Mouse (Mus musculus): ENCODE data around the gene Pex6. TPM values are rescaled to one million over a fixed set of nuclear protein-coding genes. Genes with fewer than 3 reads are reported as not detected.

Gene Pex6
- total RNA-seq (2021) = 10 to 100 TPM; 52.7 to 53.5 TPM

DNA sequence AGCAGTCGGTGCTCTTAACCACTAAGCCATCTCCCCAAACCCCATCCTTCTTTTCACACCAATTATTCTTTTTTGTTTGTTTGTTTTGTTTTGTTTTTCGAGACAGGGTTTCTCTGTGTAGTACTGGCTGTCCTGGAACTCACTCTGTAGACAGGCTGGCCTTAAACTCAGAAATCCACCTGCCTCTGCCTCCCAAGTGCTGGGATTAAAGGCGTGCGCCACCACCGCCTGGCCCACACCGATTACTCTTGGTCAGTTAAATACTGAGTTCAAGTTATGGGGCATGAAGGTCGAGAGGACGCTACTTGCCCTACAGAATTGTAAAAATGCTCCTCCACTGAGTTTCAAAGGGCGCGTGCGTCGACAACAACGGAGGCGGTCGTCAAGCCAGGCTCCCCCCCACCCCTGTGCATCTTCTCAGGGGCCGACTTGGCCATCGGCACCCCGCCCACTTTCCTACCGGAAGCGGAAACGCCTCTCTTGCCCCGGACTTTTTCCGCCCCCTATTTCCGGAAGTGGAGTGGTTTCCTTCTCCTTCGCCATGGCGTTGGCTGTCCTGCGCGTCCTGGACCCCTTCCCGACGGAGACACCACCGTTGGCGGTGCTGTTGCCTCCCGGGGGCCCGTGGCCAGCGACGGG, at the start of gene Pex6:
Pex6 (plus strand) TSS at position 505 of the 639 bp plus-strand sequence.
- DNase-seq (ENCODE audit: extremely low spot score in 1 of 2, low spot score in 1 of 2) = peak; percentile 82 to 86

DNA sequence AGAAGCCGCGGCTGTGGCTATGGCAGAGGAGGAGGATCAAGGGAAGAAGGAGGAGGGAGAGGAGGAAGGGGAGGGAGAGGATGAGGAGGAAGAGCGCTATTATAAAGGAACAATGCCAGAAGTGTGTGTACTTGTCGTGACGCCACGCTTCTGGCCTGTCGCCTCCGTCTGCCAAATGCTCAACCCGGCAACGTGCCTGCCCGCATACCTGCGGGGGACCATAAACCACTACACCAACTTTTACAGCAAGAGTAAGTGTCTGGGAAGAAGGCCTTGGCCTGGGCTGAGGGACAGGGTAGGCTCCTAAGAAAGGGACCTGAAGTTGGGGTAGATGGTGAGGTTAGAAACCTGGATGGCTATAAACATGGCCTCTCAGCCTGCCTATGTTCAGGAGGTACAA, 49.3 kb upstream of the Pex6 start:
- no peak for DNase-seq (ENCODE audit: extremely low spot score in 1 of 2, low spot score in 1 of 2)

DNA sequence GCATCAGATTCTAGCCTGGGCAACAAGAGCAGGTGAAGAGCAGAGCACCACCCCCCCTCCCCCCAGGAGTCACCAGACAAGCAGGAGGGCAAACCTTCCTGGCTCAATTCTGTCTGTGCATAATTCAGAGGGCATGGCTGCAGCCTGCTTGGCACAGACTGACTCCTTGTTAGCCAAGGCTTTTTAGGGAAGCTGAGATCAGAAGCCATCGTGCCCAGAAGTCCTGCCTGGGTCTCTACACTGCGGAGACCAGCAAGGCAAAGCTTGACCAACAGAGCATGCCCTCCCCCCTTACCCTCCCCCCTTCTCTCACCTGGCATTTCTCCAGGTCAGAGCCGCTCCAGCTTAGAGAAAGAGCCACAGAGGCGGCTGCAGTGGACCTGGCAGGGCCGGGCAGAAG, 48.5 kb upstream of the Pex6 start:
- DNase-seq (ENCODE audit: extremely low spot score in 1 of 2, low spot score in 1 of 2) = no peak

DNA sequence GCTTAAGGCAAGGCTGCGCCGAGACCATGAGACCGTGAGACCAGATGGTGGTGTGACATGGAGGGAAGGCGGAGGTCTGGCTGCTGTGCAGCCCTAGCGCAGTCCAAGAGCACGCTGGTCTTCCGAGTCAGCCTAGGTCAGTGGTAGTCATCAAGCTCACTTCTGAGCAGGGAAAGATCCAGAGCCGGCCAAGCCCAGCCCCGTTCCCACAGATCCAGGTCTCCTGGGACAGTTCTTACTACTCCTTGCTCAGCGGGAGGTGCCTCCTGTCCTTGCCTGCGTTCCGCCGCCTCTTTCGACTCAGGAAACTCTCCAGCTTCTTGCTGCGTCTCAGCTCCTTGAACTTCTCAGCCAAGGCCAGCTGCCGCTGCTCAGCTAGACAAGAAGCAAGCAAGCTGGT, 43.6 kb upstream of the Pex6 start:
- DNase-seq (ENCODE audit: extremely low spot score in 1 of 2, low spot score in 1 of 2) = no peak

DNA sequence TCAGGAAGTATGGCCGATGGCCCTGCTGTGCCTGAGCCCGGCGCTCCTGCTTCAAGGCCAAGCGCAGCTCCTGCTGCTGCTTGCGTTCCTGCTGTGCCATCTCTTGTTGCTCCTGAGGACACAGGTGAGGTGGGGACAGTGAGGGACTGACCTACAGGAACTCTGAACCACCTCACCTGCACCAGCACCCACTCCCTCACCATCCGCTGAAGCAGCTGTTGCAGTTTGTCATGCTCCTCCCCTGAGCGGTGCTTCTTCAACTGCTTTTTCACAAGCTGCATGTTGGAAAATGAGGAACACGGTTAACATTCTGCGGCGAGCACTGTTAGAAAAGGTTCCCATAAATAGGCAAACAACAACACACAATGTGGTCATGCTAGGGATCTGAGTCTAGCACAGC, 41.4 kb upstream of the Pex6 start:
- no peak for DNase-seq (ENCODE audit: extremely low spot score in 1 of 2, low spot score in 1 of 2)

DNA sequence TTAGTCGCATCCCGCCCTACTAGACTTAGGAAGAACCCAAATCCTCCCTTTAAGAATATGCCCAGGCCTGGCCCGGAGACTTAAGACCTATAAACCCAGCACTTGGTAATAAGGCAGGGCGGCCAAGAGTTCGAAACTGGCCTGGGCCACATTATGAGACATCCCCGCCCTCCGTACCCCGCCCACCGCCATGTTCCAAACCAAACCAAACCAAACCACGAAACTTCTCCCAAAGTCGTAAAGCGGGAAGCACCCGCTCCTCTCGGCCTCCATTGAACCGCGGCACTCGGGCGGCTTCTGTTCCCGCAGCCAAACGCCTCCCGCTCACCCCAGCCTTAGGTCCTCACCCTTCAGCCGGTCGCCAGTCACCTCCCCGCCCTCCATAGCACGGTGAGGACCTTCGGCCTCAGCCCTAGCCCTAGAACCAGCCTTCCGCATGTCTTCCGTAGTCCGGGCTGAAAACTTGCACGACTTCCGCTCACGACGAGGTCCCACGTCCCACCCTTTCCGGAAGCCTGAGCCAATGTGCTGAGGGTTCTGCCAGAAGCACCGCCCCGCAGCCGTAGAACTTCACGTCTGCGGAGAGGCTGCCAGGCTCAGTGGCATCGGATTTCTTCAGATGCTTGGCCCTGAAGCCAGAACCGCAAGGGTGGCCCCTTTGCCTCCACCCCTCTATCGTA, 37.3 kb upstream of the Pex6 start, which contains the start of gene Rrp36:
Rrp36 (minus strand) TSS at position 503 of the 680 bp plus-strand sequence.
- DNase-seq (ENCODE audit: extremely low spot score in 1 of 2, low spot score in 1 of 2) = peak; percentile 69 to 81

DNA sequence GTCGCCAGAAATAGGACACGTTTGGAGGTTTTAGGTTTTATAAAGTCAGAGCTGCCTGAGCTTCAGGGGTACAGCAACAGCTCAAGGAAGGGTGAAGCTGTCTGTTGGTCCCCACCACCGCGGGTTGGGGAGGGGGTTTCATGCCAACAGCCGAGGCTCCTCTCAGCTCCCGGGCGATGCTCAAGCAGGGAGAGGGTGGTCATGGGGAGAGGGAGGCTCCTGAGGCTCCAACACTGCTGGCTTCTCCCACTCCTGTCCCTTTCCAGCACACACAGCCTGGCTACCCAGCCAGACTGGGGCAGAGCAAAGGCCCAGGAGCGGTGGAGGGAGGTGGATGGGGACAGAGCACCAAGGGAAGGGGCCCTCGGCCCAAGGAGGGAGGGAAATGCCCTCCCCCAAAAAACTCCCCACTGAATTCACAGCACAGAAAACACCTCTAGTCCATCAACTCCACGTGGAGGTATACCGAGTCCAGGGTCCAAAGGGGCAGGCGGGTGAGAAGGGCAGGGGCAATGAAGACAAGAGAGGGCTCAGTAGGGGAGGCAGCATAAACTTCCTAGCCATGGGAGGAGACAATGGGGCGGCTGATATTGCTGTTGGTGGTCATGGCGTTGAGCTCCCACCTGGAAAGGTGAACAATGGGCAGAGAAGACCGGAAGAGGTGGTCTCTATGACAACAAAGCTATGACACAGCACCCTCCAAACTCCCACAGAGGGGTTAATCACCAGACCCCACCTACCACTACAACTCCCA, 36.6 kb upstream of the Pex6 start:
- no peak for DNase-seq (ENCODE audit: extremely low spot score in 1 of 2, low spot score in 1 of 2)

DNA sequence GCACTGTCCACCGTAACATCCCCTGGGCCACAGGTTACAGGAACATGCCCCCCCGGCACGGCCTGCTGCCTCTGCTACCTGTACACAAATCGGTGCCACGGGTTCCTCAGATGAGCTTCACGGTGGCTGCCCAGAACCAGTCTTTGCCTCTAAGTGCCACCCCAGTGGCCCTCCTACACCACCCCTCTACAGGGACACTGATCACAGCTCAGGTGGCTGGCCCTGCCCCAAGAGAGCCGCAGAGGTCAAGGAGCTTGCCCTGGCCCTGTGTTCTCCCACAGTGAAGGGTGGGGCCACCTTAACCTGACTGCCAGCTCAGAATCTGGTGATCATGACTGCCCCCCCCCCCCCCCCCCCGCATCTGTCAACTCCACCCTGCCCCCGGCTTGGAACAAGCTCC, 32.8 kb upstream of the Pex6 start, which contains the start of gene Mea1:
Mea1 (plus strand) TSS at position 378 of the 400 bp plus-strand sequence.
- DNase-seq (ENCODE audit: extremely low spot score in 1 of 2, low spot score in 1 of 2) = no peak

DNA sequence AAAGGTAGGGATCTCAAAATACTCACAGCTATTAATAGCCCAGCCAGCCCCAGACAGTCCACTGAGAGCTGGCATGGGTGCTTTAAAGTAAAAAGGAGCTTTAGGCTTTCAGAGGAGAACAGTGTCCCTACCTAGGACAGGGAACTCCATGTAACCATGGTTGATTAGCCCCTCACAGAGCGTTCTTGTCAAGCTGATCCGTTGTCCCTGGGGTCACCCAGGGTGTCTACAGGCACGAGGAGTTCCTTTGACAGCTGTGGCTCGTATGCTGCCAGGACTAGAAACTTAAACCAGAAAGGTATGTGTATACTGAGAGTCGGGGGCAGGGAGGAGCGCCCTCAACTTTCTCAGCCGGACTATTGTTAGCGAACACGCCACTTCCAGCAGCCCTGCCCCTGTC, 32.4 kb upstream of the Pex6 start:
- no peak for DNase-seq (ENCODE audit: extremely low spot score in 1 of 2, low spot score in 1 of 2)

DNA sequence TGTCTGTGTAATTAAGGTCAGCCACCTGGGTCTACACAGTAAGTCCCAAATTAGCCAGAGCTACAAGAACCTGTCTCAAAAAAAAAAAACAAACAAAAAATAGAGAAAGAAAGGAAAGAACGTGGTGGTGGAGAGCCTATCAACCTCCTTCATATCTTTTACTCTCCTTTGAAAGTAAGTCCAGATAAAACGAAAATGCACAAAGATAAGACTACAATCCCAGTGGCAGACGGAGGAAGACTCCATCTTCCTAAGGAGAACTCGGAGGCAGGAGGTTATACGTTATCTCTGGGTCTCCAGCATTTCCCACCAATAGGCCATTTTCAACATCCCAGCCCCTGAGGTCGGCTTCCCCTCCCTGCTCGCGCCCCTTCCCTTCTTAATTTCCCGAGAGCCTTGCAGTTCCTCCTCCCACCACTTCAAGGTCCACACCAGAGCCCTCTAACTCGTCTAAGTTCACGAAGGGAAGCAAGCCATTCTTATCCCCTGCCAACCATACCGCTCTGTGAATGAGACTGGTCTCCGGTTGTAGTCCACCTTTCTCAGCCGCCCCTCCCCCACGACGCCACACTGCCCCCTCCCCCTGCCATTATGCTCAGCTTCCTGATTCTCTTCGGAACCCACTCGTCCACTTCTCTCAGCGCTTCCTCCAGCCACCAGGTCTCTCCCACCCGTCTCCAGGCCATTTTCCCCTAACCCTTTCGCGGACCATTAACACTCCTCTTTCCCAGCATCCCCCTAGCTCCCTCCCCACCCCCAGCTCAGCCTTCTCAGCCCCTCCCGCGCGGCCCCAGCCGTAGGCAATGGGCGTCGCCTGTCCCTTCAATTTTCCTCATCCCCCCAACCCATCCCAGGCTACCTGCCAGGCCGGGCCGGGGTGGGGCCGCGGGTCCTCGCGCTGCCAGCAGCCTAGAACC, 31.2 kb upstream of the Pex6 start:
- DNase-seq (ENCODE audit: extremely low spot score in 1 of 2, low spot score in 1 of 2) = peak; percentile 42 to 52

DNA sequence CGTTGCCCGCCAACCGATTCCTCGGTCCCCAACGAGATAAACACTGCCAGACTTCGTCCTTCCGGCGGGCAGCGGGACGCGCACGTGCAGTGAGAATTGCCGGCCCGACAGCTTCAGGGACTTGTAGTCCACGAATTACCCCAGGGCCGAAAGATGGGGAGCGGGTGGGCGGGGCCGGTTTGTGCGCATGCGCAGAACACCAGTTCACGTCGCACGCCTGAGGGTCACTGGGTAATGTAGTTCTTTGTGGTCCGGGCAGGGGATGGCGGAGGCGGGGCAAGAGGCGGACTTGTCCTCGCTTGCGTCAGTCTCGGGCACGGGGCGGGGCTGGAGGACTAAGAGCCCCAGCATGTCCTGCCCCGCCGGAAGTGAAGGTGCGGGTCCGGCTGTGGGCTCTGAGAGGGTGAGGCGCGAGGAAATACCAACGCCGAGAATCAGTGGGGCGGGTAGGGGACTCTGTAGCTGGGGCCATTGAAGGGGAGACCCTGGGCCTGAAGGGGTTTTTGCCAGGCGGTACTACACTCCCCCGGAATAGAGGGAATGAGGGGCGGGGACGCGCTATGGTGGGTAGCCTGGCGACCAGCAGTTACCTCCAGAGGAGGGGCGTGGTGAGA, 30.4 kb upstream of the Pex6 start, which contains the start of gene Klhdc3:
Klhdc3 (minus strand) TSS at position 155 of the 614 bp plus-strand sequence.
- DNase-seq (ENCODE audit: extremely low spot score in 1 of 2, low spot score in 1 of 2) = peak; percentile 88

DNA sequence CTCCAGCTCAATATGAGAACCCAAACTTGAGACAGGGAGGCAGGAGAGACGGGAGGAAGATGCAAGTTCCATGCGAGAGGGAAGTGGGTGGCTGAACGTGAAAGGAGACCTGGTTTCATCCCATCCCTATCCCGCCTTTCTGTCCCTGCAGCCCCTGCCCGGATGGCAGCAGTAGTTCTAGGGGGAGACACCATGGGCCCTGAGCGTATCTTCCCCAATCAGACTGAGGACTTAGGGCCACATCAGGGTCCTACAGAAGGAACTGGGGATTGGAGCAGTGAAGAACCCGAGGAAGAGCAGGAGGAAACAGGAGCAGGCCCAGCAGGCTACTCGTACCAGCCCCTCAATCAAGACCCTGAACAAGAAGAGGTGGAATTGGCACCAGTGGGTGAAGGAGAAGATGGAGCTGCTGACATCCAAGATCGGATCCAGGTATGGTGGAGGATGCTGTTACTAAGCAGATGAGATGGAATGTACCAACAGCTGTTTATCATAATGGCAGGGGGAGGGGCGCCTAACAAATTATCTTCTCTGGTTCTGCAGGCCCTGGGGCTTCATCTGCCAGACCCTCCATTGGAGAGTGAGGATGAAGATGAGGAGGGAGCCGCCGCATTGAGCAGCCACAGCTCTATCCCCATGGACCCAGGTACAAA, 29.7 kb upstream of the Pex6 start:
- DNase-seq (ENCODE audit: extremely low spot score in 1 of 2, low spot score in 1 of 2) = no peak

DNA sequence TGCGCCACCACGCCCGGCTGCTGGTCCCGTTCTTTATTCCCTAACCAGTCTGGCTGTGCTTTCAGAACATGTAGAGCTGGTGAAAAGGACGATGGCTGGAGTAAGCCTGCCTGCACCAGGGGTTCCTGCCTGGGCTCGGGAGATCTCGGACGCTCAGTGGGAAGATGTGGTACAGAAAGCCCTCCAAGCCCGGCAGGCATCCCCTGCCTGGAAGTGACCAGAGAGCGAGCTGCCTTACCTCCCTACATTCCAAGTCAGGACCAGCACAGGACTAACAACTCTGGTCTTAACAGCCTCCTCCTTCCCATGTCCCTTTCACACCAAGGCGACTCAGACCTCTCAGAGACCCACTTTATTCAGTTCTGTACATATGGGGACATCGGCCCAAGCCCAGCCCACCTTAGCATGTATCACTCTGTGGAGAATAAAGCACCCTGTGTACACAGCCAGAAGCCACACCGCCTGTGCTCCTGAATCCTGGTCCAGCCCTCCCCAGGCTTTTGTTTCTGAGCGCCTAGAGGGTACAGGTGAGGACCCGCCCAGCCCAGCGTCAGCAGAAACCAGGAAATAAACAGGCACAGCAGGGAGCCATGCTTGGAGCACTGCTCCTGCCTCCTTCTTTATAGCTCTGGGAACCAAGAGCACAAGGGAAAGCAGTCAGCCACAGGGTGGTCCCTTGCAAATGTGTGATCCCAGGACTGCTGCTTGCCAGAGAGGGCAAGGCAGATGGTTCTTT, 28.4 kb upstream of the Pex6 start:
- DNase-seq (ENCODE audit: extremely low spot score in 1 of 2, low spot score in 1 of 2) = no peak

DNA sequence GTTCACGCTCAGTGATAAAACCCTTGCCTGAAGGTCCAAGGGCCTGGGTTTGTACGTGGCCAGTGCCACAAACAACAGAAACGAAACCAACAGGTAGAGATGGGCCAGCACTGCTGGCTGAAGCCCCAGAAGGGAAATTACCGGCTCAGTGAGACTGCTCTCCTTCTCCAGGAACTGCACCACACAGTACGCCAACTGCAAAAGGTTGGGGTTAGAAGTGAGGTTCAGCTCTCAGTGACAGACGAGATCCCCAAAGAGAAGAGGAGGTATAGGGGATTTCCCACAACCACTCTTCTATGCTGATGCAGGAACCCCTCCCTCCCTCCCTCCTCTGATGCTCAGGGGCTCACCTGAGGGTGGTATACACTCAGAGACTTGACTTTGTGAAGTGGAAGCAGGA, 25.4 kb upstream of the Pex6 start:
- no peak for DNase-seq (ENCODE audit: extremely low spot score in 1 of 2, low spot score in 1 of 2)

DNA sequence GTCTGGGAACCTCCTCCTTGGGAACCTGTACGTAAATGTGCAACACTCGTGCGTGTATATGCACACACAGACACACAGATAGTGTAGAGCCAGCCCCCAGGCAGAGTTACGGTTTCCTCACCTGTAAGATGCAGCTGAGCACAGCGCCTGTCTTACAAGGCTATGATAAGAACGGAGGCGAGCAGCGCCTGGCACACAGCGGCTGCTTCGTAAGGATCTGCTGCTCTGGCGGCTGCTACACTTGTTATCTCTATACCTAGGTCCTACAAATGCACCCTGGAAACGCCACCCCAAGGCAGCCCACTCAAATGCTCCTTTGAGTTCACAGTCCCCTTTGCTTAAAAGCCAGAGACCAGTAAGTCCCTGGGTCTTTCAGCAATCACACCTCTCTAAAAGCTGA, 20.6 kb upstream of the Pex6 start:
- no peak for DNase-seq (ENCODE audit: extremely low spot score in 1 of 2, low spot score in 1 of 2)

DNA sequence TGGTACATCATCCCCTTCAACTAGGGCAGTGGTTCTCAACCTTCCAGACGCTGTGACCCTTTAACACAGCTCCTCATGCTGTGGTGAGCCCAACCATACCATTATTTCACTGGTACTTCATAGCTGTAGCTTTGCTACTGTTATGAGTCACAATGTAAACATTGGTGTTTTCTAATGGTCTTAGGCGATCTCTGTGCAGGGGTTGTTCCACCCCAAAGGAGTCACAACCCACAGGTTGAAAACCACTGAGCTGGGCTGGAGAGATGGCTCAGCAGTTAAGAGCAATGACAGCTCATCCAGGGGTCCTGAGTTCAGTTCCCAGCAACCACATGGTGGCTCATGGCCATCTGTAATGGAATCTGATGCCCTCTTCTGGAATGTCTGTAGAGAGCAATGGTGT, 19.9 kb upstream of the Pex6 start:
- DNase-seq (ENCODE audit: extremely low spot score in 1 of 2, low spot score in 1 of 2) = no peak

DNA sequence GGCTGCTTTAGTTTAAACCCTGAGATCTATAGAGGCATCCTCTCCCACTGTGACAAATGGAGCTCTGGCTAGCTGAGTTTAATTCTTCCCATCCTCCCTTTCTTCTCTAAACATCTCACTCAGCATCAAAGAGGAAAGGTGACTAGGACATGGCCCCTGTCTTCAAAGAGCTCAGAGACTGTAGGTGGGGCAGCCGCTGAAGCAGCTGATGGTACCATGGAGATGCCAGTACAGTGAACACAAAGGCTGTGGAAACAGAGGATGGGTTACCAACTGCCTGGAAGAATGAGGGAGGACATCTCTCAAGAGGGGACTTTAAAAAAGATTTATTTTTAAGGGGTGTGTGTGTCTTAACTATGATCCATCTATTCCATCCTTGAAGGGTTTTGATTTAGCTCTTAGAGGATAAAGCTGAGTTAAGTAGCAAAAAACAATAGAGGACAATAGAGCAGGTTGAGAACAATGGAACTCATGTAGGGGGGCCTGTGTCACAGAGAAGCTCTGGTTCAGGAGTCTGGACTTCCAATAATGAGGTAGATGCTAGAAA, 16.7 kb upstream of the Pex6 start:
- DNase-seq (ENCODE audit: extremely low spot score in 1 of 2, low spot score in 1 of 2) = no peak

DNA sequence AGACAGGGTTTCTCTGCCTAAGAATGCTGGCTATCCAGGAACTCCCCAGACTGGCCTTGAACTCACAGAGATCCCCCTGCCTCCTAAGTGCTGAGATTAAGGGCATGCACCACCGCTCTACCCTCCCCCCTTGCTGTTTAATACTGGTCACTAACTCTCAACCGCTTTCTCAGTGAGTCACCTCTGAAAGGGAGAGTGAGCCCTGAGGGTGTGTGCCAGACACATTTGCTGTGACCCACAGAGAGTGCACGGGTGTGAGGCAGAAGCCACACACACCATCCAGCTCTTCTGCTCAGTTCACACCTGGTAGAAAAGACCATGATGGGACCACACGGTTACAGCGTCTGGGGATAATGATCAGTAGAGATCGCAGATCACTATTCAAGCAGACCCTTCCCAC, 12.7 kb upstream of the Pex6 start:
- no peak for DNase-seq (ENCODE audit: extremely low spot score in 1 of 2, low spot score in 1 of 2)

Measured in layer of hippocampus, postnatal 25 days (tissue).